Mouse (Mus musculus): ENCODE results near the gene Mapk1ip1l. TPM values are rescaled to one million over a fixed set of nuclear protein-coding genes. Genes with fewer than 3 reads are reported as not detected.

Mapk1ip1l gene
- total RNA-seq, 2 experiments from 2014 or later, result 42.9 to 86.7 TPM

- peak; percentile 91 for ATAC-seq (replicated peaks; ENCODE audit: poor library complexity, severe bottlenecking)
These were observed 56.1 kb downstream of the Mapk1ip1l start for GRCm38 (mm10) chr14:47354111-47354577.

GRCm38 (mm10) chr14:47354948-47355347 is 56.9 kb downstream of the Mapk1ip1l start:
- no peak for ATAC-seq (replicated peaks; ENCODE audit: poor library complexity, severe bottlenecking)

GRCm38 (mm10) chr14:47356622-47357021 is 58.6 kb downstream of the Mapk1ip1l start:
- no peak for ATAC-seq (replicated peaks; ENCODE audit: poor library complexity, severe bottlenecking)

GRCm38 (mm10) chr14:47359610-47360009 is 61.5 kb downstream of the Mapk1ip1l start:
- ATAC-seq (replicated peaks; ENCODE audit: poor library complexity, severe bottlenecking), result peak; percentile 61

GRCm38 (mm10) chr14:47361418-47361817 is 63.4 kb downstream of the Mapk1ip1l start:
- peak; percentile 16; the same call in 1 of the 2 replicates for ATAC-seq (replicated peaks; ENCODE audit: poor library complexity, severe bottlenecking)

- ATAC-seq (replicated peaks; ENCODE audit: poor library complexity, severe bottlenecking), result peak; percentile 43; the same call in 1 of the 2 replicates
These were observed 63.8 kb downstream of the Mapk1ip1l start for GRCm38 (mm10) chr14:47361899-47362298.

- peak; percentile 57 for ATAC-seq (replicated peaks; ENCODE audit: poor library complexity, severe bottlenecking)
These were observed 66.8 kb downstream of the Mapk1ip1l start for GRCm38 (mm10) chr14:47364742-47365449.

- ATAC-seq (replicated peaks; ENCODE audit: poor library complexity, severe bottlenecking), result peak; percentile 18; the same call in 1 of the 2 replicates
These were observed 68.8 kb downstream of the Mapk1ip1l start for GRCm38 (mm10) chr14:47366881-47367321.

GRCm38 (mm10) chr14:47367461-47367860 is 69.4 kb downstream of the Mapk1ip1l start, which contains the start of gene Lgals3:
Gene Lgals3 (plus strand): TSS chr14:47367751.
- ATAC-seq (replicated peaks; ENCODE audit: poor library complexity, severe bottlenecking), result peak; percentile 45

GRCm38 (mm10) chr14:47369741-47370140 is 71.7 kb downstream of the Mapk1ip1l start:
- ATAC-seq (replicated peaks; ENCODE audit: poor library complexity, severe bottlenecking), result no peak

- ATAC-seq (replicated peaks; ENCODE audit: poor library complexity, severe bottlenecking), result no peak
These were observed 72.7 kb downstream of the Mapk1ip1l start for GRCm38 (mm10) chr14:47370790-47371189.

- no peak for ATAC-seq (replicated peaks; ENCODE audit: poor library complexity, severe bottlenecking)
These were observed 73.6 kb downstream of the Mapk1ip1l start for GRCm38 (mm10) chr14:47371689-47372088.

Other genes starting within 250 kb of the Mapk1ip1l start
- gene Gch1, start 108.9 kb upstream of the Mapk1ip1l start, total RNA-seq (2014; fragmentation: Nextera tagmentation), result 1.8 and 3.3 TPM in 2 replicates
- gene Gch1, start 108.9 kb upstream of the Mapk1ip1l start, total RNA-seq (2017), result 0.41 and 2.1 TPM in 2 replicates
- 69.3 and 69.4 TPM in 2 replicates for gene Wdhd1, start 21.4 kb upstream of the Mapk1ip1l start, total RNA-seq (2014; fragmentation: Nextera tagmentation)
- gene Wdhd1, start 21.4 kb upstream of the Mapk1ip1l start, total RNA-seq (2017), result 105 and 136 TPM in 2 replicates
- gene Socs4, start 21.3 kb upstream of the Mapk1ip1l start, total RNA-seq (2014; fragmentation: Nextera tagmentation), result 18.5 and 21.7 TPM in 2 replicates
- gene Socs4, start 21.3 kb upstream of the Mapk1ip1l start, total RNA-seq (2017), result 30.5 and 32.7 TPM in 2 replicates
- 5.3 and 11.2 TPM in 2 replicates for gene Lgals3, start 69.5 kb downstream of the Mapk1ip1l start, total RNA-seq (2014; fragmentation: Nextera tagmentation)
- 9.5 and 10.8 TPM in 2 replicates for gene Lgals3, start 69.5 kb downstream of the Mapk1ip1l start, total RNA-seq (2017)
- gene Dlgap5, start 120.1 kb downstream of the Mapk1ip1l start, total RNA-seq (2014; fragmentation: Nextera tagmentation), result 22.0 and 42.3 TPM in 2 replicates
- 71.8 and 72.0 TPM in 2 replicates for gene Dlgap5, start 120.1 kb downstream of the Mapk1ip1l start, total RNA-seq (2017)
- gene Fbxo34, start 152.2 kb downstream of the Mapk1ip1l start, total RNA-seq (2014; fragmentation: Nextera tagmentation), result 10.7 and 13.2 TPM in 2 replicates
- 27.4 and 32.9 TPM in 2 replicates for gene Fbxo34, start 152.2 kb downstream of the Mapk1ip1l start, total RNA-seq (2017)

Data from granulocyte monocyte progenitor cell, adult 5-6 weeks (primary cell).